Mouse (Mus musculus) megakaryocyte, adult 5-6 weeks (primary cell): ENCODE measurements around the gene En2. TPM values are rescaled to one million over a fixed set of nuclear protein-coding genes. Genes with fewer than 3 reads are reported as not detected.

ENCODE experiments used
- total RNA-seq, 2 experiments: library from RNA; stranded (forward) in 1 of 2; stranded (reverse) in 1 of 2; fragments of 153-499, 151-499 nt in 1 of 2; fragments of 221-1000, 200-1000 nt in 1 of 2; gene quantifications; 2 replicates each; pipeline versions ENCODE4 v1.2.3 to v1.2.4; 2015 to 2017

The En2 gene
- total RNA-seq, 2 experiments from 2014 or later, result not detected

Other genes starting within 250 kb of the En2 start
- 25.2 and 26.9 TPM in 2 replicates for gene Insig1, start 94.3 kb upstream of the En2 start, total RNA-seq (2015)
- gene Insig1, start 94.3 kb upstream of the En2 start, total RNA-seq (2017), result 30.7 and 33.2 TPM in 2 replicates
- not detected in 2 replicates for gene Cnpy1, start 80.1 kb downstream of the En2 start, total RNA-seq (2015)
- not detected in 2 replicates for gene Cnpy1, start 80.1 kb downstream of the En2 start, total RNA-seq (2017)
- gene Rbm33, start 151.4 kb downstream of the En2 start, total RNA-seq (2015), result 34.8 and 41.7 TPM in 2 replicates
- 45.1 and 53.9 TPM in 2 replicates for gene Rbm33, start 151.4 kb downstream of the En2 start, total RNA-seq (2017)